Mouse (Mus musculus) adrenal gland (tissue): ENCODE results near the gene D430041D05Rik.
"Not testable (repeated sequence)": the region's sequence is repeated elsewhere in the genome, so short reads cannot be mapped to it uniquely, and the experiment has no call there.

Experiments used
- intact Hi-C: fragments of 180-260 bp; cut with DNase I; formaldehyde crosslinking; loops from one replicate; pipeline ENCODE4 v1.15.1; 2025

Gene D430041D05Rik

DNA sequence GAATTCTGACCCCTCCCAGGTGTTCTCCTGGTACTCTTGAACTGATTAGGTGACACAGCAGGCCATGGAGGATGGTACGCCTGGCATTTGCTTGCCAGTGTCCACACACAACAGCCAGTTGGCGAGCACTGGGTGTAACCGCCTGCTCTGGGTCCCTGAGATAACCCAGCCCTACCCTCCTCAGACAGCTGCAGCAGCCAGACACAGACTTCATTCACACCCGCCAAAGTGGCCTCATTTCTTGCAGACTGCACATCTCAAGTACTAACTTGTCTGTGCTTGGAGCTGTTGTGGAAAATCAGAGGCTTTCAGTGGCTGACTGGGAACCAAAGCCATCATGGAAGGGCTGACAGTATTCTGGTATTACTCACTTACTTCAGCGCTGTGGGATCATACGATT, 280.6 kb downstream of the D430041D05Rik start:
- intact Hi-C loops: loop anchor here (10.0 kb wide), 2 partner anchors 205 to 445 kb away; no protein-coding TSS in a partner anchor

DNA sequence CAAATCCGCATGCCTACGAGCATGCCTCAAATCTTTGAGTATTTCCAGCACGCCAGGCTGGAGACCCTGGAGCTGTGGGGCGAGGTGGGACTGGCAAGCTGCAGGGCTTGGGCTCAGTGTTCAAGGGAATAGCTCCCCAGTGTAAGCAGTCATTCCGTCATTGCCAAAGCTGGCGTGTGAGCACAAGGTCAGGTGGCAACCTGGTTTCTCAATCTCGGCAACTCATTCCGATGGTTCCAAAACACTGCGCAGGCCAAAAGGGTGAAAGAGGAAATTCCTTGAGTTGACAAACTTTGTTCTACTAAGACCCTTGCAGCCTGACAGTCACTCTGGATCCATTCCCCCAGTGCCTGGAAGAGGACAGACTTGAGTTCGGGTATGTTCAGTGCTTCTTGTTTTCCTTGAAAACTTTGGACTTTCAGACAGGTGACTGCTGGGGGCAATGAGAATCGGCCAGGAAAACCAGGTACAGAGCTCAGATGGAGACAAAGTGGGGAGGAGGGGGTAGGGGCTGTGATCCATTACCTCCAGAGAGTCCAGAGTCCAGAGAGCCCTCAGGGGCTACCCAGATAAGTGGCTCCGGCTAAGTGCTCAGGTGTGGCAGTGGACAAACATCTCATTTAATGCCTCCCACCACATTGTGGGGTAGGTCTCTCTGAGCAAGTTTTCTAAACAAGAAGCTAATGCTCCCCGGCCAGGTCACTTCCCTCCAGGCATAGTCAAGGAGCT, 281.8 kb downstream of the D430041D05Rik start:
- intact Hi-C loops: no loop called here

DNA sequence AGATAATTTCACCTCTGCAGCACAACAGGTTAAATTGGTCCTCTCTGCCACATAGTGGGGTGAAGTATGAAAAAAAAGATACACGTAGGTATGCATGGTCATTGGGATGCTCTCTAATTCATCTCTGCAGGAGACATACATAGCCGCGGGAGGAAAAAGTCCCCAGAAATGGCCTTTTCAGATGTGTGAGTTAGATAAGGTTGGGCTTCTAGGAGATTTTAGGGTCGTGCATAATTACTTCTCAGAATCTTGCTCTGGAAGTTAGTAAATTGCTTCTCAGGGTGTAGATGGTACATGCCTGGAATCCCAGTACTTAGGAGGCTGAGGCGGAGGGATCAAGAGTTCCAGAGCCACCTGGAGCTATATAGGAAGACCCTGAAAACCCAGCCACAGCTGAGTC, 286.7 kb downstream of the D430041D05Rik start:
- intact Hi-C loops: no loop called here

DNA sequence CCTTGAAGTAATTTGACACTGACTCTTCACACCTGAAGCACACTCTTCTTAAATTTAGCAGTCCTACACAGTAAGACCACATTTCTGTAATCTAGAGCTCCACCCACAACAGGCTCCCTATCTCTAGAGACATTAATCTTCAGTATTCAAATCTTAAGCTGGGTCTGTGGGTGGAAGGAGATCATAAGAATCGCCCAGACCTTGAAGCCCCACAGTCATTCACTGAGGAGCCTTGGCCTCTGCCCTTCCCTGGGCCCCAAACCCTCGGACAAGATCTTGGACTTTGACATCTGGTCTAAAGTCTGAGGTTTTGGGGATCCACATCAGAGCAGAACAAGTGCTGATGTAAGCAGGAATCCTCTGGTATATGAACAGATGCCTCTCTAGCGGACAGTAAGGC, 287.3 kb downstream of the D430041D05Rik start:
- intact Hi-C loops: no loop called here

- intact Hi-C loops: loop anchor here (1.0 kb wide), 1 partner anchor 78 kb away; no protein-coding TSS in a partner anchor
Observed at GRCm38 (mm10) chr2:104122505-104123378, 288.1 kb downstream of the D430041D05Rik start, which contains the start of gene A930018P22Rik. TSS of gene A930018P22Rik (plus strand) at chr2:104122769.

- intact Hi-C loops: loop anchor here (1.0 kb wide), 1 partner anchor 78 kb away; no protein-coding TSS in a partner anchor
Observed at GRCm38 (mm10) chr2:104121681-104122504, 288.9 kb downstream of the D430041D05Rik start.

GRCm38 (mm10) chr2:104120312-104120711, 290.5 kb downstream of the D430041D05Rik start:
- intact Hi-C loops: no loop called here

DNA sequence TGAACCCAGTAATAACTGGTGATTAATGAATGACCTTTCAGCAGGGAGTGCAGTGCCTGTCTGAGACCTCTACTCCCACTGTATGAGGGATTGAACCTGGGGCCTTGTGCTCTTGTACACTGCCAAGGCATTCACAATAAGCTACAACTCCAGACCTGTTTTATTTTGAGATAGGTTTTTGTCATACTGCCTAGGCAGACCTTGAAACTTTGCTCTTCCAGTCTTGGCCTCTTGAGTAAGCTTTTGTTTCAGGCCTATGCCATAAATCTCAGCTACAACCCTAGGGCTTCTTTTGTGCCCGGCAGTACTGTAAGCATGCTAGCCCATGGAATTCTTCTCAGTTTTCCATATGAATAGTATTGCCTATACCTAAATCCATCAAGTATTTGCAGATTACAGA, 291.7 kb downstream of the D430041D05Rik start:
- intact Hi-C loops: no loop called here

- intact Hi-C loops: not testable (repeated sequence)
Observed at GRCm38 (mm10) chr2:104117173-104117572, 293.6 kb downstream of the D430041D05Rik start.

- intact Hi-C loops: no loop called here
Observed at GRCm38 (mm10) chr2:104114898-104115297, 295.9 kb downstream of the D430041D05Rik start.

DNA sequence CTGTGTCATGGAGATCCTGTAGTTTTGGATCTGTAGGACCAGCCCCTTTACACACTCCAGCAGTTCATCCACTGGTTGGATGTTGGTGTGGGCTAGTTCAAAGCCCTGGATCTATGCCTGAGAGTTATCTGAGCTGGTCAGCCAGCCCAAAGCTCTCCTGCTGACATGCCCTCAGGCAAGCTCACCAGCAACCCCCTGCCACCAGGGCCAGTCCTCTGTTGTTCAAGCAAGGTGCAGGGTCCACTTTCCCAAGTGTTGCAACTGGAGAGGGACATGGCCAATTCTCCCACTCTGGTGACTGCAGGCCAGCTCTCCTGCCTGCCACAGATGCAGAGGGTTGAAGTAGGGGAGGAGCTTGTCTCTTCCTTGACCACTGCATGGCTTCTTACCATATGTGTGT, 297.2 kb downstream of the D430041D05Rik start:
- intact Hi-C loops: not testable (repeated sequence)

DNA sequence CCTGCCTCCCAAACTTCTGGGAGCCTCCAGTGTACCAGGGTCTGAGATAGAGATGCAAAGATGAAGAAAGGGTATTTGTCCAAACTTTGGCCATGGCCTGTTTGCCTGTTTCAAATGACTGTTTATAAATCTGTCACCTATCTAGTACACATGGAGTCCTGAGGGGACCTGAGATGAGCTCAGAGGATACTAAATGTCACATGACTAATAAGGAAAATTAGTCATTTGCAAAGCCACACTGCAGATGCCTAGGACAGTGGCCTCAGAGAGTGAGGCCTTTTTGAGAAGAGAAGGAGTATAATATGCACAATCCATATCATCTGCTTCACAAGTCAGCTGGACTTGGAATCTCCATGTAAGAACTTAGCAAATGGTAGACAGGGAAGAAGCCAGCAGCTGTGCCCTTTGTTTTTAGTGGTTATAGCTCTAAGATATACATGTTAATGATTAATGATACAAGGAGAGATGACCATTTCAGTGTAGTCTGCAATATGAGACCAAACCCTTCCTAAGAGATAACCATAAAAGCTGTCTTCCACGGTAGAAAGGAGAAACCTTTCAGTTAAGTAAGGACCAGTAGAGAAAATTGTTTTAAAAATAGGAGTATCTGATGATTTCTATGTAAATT, 299.5 kb downstream of the D430041D05Rik start:
- intact Hi-C loops: not testable (repeated sequence)

- intact Hi-C loops: no loop called here
Observed at GRCm38 (mm10) chr2:104110031-104110430, 300.8 kb downstream of the D430041D05Rik start.

- intact Hi-C loops: no loop called here
Observed at GRCm38 (mm10) chr2:104109528-104109927, 301.3 kb downstream of the D430041D05Rik start.

DNA sequence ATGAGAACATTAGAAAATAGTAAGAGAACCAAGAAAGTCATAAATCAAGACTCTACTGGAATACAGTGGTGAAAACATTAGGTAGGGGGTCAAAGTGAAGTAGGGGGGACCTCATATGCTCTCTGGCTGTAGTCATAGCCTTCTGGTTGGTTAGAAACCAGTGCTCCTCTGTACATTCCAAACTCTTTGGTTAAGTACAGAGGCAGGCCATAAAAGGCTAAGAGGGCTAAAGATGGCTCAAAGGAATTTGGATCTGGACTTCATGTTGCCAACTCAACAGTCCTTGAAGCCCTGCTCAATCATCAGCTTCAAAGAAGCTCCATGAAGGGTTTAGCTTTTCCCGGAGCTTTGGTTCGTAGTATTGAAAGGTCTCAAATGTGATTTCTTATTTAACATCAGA, 301.8 kb downstream of the D430041D05Rik start:
- intact Hi-C loops: not testable (repeated sequence)

DNA sequence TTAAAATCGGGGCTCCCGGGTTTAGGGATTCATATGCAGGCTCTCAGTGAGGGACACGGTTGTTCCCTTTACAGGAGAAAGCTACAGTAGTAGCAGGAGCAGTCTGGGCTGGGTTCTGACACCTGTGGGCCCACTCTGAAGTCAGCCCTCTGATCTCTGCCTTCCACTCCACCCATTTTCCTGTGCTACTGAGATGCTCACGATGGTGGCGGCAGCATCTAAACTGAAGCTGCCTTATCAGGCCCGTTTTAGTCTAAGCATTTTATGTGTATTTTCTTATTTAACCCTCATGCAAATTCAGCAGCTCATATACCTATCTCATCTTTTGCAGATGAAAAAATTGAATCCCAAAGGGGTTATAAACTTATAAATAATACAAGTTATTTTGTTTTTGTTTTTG, 306.0 kb downstream of the D430041D05Rik start:
- intact Hi-C loops: no loop called here

- intact Hi-C loops: no loop called here
Observed at GRCm38 (mm10) chr2:104099946-104100345, 310.9 kb downstream of the D430041D05Rik start.

- intact Hi-C loops: no loop called here
Observed at GRCm38 (mm10) chr2:104099231-104099585, 311.6 kb downstream of the D430041D05Rik start.

GRCm38 (mm10) chr2:104098529-104099230, 312.1 kb downstream of the D430041D05Rik start:
- intact Hi-C loops: no loop called here

GRCm38 (mm10) chr2:104097396-104097795, 313.4 kb downstream of the D430041D05Rik start:
- intact Hi-C loops: not testable (repeated sequence)
